Mouse (Mus musculus): ENCODE measurements at regions not wholly inside any gene's neighbourhood (a gene's known extent, or its start where the extent isn't known, plus 50 kb on each side); places are given as distances from the start of the nearest gene placed in this dataset.

DNA sequence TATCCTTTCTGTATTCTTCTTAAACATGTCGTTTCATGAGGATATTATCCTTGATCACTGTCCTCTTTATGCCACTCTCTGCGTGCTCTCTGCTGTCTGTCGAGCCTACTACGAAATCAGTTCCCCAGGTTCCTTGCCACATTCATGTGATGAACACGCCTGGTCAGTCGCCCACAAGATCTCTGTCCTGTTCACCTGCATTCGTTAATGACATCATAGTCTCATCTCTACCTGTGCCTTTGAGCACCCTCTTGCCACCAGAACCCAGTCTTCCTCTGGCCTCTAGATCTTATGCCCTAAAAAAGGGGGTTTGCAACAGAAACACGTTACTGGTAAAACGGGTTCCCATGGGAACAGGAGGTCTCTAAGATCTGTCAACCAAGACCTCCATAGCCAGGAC is 283.6 kb upstream of the Nfe2l3 start:
- no peak for TF ChIP-seq EP300 (optimal IDR thresholded peaks at IDR 0.05)
- no peak for TF ChIP-seq CTCF (IDR thresholded peaks at IDR 0.05; ENCODE audit: low read depth)

All from stomach, postnatal 0 days (tissue).